Mouse (Mus musculus) embryonic facial prominence, embryonic 10.5 days (tissue): ENCODE results near the gene Erbb2. TPM values are rescaled to one million over a fixed set of nuclear protein-coding genes. Genes with fewer than 3 reads are reported as not detected.

Experiments
- DNase-seq: peaks from one replicate; pipeline ENCODE4 v3.0.0-alpha.2; 2017; ENCODE audit warnings: low spot score
- H3K27ac ChIP-seq: fragments of 300-500 bp; sonication (generic); replicated peaks from 2 replicates; pipeline ENCODE4 v1.5.1; 2016; ENCODE audit warnings: mild to moderate bottlenecking
- H3K27me3 ChIP-seq: fragments of 300-500 bp; sonication (generic); replicated peaks from 2 replicates; pipeline ENCODE4 v1.6.1; 2016; ENCODE audit warnings: low read depth, mild to moderate bottlenecking; ENCODE audit not compliant: poor library complexity, severe bottlenecking
- H3K36me3 ChIP-seq: fragments of 300-500 bp; sonication (generic); replicated peaks from 2 replicates; pipeline ENCODE4 v1.6.1; 2016; ENCODE audit warnings: mild to moderate bottlenecking, moderate library complexity
- H3K4me1 ChIP-seq: fragments of 300-500 bp; sonication (generic); 2 replicates; pipeline ENCODE4 v1.6.1; 2016
- H3K4me3 ChIP-seq: fragments of 300-500 bp; sonication (generic); 2 replicates; pipeline ENCODE4 v1.5.1; 2016; ENCODE audit warnings: mild to moderate bottlenecking, moderate library complexity
- H3K9me3 ChIP-seq: fragments of 300-500 bp; sonication (generic); 2 replicates; pipeline ENCODE4 v1.6.1; 2016; ENCODE audit warnings: mild to moderate bottlenecking
- WGBS: fragments of 180-500 bp; shearing (Covaris S2); methylation state at CpG from one replicate; pipeline ENCODE4 v1.1.7; 2016; 5-methylcytosine and 5-hydroxymethylcytosine counted together
- polyA plus RNA-seq: library from polyadenylated mRNA; unstranded; fragments of >200 nt; fragmentation: Nextera tagmentation; extraction: Ambion mirVana; gene quantifications from 2 replicates; pipeline ENCODE4 v1.2.1, GENCODE M21; 2016

Gene Erbb2
- polyA plus RNA-seq, 1 experiment from 2014 or later = 29.5 TPM

DNA sequence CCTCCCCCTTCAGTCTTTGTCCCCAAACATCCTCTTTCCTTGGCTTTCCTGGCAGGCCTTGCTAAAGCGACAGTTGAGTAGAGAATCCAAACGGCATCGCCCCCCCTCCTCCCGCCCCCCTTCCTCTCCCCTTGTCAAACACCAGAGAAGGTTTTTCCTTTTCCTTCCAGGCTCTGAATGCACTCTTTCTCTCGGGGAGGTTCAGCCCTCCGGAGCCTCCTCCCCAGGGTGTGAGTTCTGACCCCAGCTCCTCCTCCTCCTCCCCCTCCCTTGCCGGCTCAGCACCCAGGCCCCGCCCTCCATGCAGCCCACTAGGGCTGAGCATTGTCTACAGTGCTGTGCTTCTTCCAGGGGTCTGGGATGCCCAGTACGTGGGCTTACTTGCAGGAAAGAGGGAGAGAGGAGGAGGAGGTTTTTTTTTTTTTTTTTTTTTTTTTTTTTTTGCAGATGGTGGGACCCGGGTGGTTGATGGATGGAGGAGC is 2.9 kb upstream of the Erbb2 start:
- Histone ChIP-seq H3K4me1 (peaks cover 46% of the 10 kb centered on the region), H3K9me3 (no peaks in the 10 kb centered on the region), H3K27me3 (peaks cover 33% of the 10 kb centered on the region), H3K4me3 (peak overlapping the region; percentile 38), H3K36me3 (no peaks in the 10 kb centered on the region), H3K27ac (peak overlapping the region; percentile 74)
- 3% methylated on average over 10 of the region's 10 CpGs for WGBS
- DNase-seq = peak; percentile 75

DNA sequence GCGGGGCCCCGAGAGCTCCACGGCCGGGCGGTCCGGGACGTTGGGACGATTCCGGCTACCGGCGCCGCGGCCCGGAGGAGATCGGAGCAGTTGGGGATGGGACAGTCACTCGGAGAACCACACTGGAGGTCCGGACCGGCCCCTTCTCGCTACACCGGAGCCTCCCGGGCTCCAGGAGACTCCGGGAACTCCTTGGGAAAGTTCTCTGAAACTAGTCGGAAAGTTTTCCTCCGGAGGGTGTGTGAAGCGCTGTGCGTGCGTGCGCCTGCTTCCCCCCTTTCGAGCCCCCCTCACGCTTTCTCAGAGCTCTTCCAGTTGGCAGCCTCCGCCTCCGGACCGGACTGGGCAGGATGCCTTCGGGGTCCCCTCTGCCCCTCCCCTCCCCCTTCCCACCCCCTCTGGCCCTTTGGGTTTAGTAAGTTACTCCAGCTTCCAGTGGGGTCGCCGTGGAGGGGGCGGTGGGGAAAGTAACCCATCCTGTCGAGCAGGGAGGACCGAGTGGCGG is 579 bp downstream of the Erbb2 start:
- peak overlapping the region; percentile 93 for H3K27ac ChIP-seq
- WGBS = under 1% methylated on average over 40 of the region's 40 CpGs
- peaks cover 10% of the 10 kb centered on the region for H3K36me3 ChIP-seq
- peak; percentile 75 for DNase-seq
- peaks cover 43% of the 10 kb centered on the region for H3K27me3 ChIP-seq
- peaks cover 64% of the 10 kb centered on the region for H3K4me1 ChIP-seq
- H3K4me3 ChIP-seq = peak overlapping the region; percentile 96
- no peaks in the 10 kb centered on the region for H3K9me3 ChIP-seq

DNA sequence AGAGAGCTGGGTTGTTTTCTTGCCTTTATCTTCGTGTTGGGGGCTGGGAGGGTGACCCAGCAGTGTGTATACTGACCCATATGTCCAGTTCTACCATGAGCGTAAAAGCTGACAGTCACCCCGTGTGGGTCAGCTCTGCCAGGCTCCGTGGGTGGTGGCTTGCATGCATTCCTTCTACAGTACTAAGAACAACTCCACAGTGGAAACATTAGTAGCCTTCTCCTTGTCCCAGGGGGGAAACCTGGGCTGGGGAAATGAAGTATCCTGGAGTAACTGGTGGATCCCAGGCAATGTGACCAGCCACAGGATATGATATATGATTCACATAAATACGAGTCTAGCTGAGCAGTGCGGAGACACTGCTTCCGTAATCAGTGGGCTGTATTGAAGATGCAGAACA is 1.5 kb downstream of the Erbb2 start:
- H3K4me1 ChIP-seq = peaks cover 62% of the 10 kb centered on the region
- H3K27ac ChIP-seq = peak overlapping the region; percentile 93; the same call in 1 of the 2 replicates

GRCm38 (mm10) chr11:98414162-98414561 is 1.9 kb downstream of the Erbb2 start:
- Histone ChIP-seq H3K4me3 (peak overlapping the region; percentile 96), H3K36me3 (peaks cover 21% of the 10 kb centered on the region), H3K9me3 (no peaks in the 10 kb centered on the region), H3K27me3 (peaks cover 39% of the 10 kb centered on the region), H3K27ac (no peak overlapping the region; the same call in 1 of the 2 replicates), H3K4me1 (peaks cover 58% of the 10 kb centered on the region)
- 25% methylated on average over 2 of the region's 2 CpGs for WGBS
- DNase-seq = no peak

More for the DNA sequence above, 1.5 kb downstream of the Erbb2 start:
- DNase-seq = no peak
- H3K9me3 ChIP-seq = no peaks in the 10 kb centered on the region
- H3K4me3 ChIP-seq = peak overlapping the region; percentile 96
- peaks cover 16% of the 10 kb centered on the region for H3K36me3 ChIP-seq
- WGBS = 29% methylated on average over 7 of the region's 7 CpGs
- peaks cover 40% of the 10 kb centered on the region for H3K27me3 ChIP-seq

- Histone ChIP-seq H3K4me3 (no peak overlapping the region), H3K27ac (no peak overlapping the region), H3K36me3 (peaks cover 49% of the 10 kb centered on the region), H3K9me3 (no peaks in the 10 kb centered on the region), H3K27me3 (peaks cover 19% of the 10 kb centered on the region), H3K4me1 (peaks cover 40% of the 10 kb centered on the region)
- DNase-seq = no peak
- WGBS = 85% methylated on average over 1 of the region's 1 CpGs
Observed at GRCm38 (mm10) chr11:98417074-98417473, 4.8 kb downstream of the Erbb2 start.

GRCm38 (mm10) chr11:98418273-98418672 is 6.0 kb downstream of the Erbb2 start:
- DNase-seq = no peak
- no peaks in the 10 kb centered on the region for H3K9me3 ChIP-seq
- H3K27ac ChIP-seq = no peak overlapping the region

DNA sequence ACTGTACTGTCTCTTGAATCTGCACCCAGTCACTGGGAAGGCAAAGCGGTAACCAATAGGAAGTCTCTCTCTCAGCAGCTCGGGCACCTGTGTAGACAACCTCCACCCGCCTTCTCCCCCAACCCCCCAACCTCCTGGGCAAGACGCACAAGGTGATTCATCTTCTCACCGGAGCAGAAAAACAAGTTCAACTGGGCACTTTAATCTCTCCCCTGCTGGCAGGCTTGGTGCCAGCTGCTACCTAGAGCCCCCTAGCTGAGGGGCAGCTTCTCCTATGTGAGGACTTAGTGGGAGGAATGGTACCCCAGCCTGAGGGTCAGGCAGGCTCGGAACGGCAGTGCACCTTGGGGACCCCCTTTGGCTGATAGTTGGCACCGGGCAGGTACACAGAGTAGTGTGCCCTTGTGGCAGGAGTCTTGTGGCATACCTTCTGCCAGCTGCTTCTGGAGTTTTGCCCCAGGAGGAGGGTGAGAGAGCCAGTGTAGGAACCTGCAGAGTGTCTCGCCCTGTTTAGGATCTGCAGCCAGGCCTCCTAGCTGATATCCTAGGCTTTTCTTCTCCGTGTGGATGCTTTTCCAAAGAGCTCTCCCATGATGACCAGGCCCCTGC is 6.8 kb downstream of the Erbb2 start:
- peaks cover 13% of the 10 kb centered on the region for H3K27me3 ChIP-seq
- no peak overlapping the region for H3K4me3 ChIP-seq
- no peak for DNase-seq
- peaks cover 22% of the 10 kb centered on the region for H3K4me1 ChIP-seq
- peaks cover 68% of the 10 kb centered on the region for H3K36me3 ChIP-seq
- no peak overlapping the region for H3K27ac ChIP-seq
- no peaks in the 10 kb centered on the region for H3K9me3 ChIP-seq
- 85% methylated on average over 10 of the region's 10 CpGs for WGBS

More at GRCm38 (mm10) chr11:98418273-98418672, 6.0 kb downstream of the Erbb2 start:
- 75% methylated on average over 6 of the region's 6 CpGs for WGBS
- Histone ChIP-seq H3K27me3 (peaks cover 19% of the 10 kb centered on the region), H3K36me3 (peaks cover 61% of the 10 kb centered on the region), H3K4me1 (peaks cover 30% of the 10 kb centered on the region), H3K4me3 (no peak overlapping the region)

GRCm38 (mm10) chr11:98426592-98426991 is 14.3 kb downstream of the Erbb2 start:
- Histone ChIP-seq H3K4me3 (no peak overlapping the region), H3K27me3 (no peaks in the 10 kb centered on the region), H3K36me3 (peaks cover 99% of the 10 kb centered on the region), H3K4me1 (no peaks in the 10 kb centered on the region), H3K9me3 (no peaks in the 10 kb centered on the region), H3K27ac (no peak overlapping the region)
- 94% methylated on average over 7 of the region's 7 CpGs for WGBS
- no peak for DNase-seq

- no peak overlapping the region for H3K27ac ChIP-seq
- peaks cover 99% of the 10 kb centered on the region for H3K36me3 ChIP-seq
- H3K4me1 ChIP-seq = no peaks in the 10 kb centered on the region
- no peaks in the 10 kb centered on the region for H3K27me3 ChIP-seq
- H3K4me3 ChIP-seq = no peak overlapping the region
- 95% methylated on average over 5 of the region's 5 CpGs for WGBS
- no peaks in the 10 kb centered on the region for H3K9me3 ChIP-seq
- no peak for DNase-seq
Observed at GRCm38 (mm10) chr11:98428436-98428835, 16.2 kb downstream of the Erbb2 start.

DNA sequence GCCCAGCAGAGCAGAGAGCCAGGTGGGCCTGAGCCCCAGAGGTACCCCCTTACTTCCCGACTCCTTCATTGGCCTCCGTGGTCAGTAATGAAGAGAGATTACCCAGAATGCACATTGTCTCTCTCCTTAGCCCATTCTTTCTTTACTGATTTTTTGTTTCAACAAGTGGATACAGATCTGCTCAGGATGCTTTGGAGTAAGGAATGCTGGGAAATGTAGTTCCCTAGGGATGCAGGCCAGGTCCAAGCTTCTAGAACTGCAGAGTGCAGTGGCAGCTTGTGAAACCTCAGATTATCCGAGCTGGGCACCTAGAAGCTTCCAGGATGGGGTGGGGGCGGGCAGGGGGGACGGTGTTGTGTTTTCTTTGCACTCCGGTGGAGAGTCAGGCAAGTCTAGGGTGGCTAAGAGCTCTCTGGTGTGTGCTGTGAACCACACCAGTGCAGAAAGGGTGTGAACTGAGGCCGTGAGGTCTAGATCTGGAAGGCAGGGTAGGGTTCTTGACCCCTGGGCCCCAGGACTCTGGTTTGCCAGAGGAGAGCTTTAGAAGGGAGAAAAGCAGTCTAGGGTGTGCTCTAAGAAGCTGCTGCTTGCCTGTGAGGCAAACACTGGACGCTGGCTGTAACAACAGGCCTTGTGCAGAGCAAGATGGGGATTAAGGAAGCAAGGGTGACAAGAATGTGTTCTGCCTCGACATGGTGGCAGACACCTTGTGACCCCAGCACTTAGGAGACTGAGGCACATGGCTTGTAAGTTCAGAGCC is 19.7 kb downstream of the Erbb2 start:
- Histone ChIP-seq H3K4me1 (no peaks in the 10 kb centered on the region), H3K4me3 (no peak overlapping the region), H3K27ac (no peak overlapping the region), H3K27me3 (no peaks in the 10 kb centered on the region), H3K9me3 (no peaks in the 10 kb centered on the region), H3K36me3 (peaks cover 100% of the 10 kb centered on the region)
- WGBS = 81% methylated on average over 9 of the region's 9 CpGs
- no peak for DNase-seq

DNA sequence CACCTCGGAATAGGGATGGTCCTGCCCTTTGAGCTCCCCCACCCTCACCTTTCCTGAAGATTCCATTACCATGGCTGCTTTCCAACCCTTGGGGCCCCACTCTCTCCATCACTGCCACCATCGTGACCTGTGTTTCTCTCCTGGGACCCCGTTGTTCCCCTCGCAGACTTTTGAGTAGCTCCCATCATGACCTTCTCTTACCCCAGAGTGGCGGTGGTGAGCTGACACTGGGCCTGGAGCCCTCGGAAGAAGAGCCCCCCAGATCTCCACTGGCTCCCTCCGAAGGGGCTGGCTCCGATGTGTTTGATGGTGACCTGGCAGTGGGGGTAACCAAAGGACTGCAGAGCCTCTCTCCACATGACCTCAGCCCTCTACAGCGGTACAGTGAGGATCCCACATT is 23.5 kb downstream of the Erbb2 start:
- H3K4me1 ChIP-seq = peaks cover 8% of the 10 kb centered on the region
- DNase-seq = no peak
- H3K36me3 ChIP-seq = peaks cover 66% of the 10 kb centered on the region
- no peaks in the 10 kb centered on the region for H3K27me3 ChIP-seq
- 87% methylated on average over 9 of the region's 9 CpGs for WGBS
- no peak overlapping the region for H3K4me3 ChIP-seq
- no peaks in the 10 kb centered on the region for H3K9me3 ChIP-seq
- H3K27ac ChIP-seq = no peak overlapping the region

DNA sequence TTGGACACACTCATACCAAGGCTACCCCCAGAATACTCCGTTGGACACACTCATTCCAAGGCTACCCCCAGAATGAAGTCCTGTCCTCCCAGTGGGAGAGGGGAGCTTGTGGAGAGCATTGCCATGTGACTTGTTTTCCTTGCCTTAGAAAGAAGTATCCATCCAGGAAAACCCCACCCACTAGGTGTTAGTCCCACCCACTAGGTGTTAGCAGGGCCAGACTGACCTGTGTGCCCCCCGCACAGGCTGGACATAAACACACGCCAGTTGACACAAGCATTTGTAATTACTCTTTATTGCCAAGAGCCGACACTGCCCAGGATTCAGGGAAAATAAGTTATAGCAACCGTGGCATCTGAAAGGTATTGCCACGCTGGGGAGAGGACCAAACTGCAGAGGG is 25.2 kb downstream of the Erbb2 start:
- Histone ChIP-seq H3K27ac (no peak overlapping the region), H3K36me3 (peaks cover 49% of the 10 kb centered on the region), H3K4me1 (peaks cover 8% of the 10 kb centered on the region), H3K9me3 (no peaks in the 10 kb centered on the region), H3K27me3 (no peaks in the 10 kb centered on the region), H3K4me3 (peak overlapping the region; percentile 87; the same call in 1 of the 2 replicates)
- WGBS = 84% methylated on average over 6 of the region's 6 CpGs
- no peak for DNase-seq
